Mouse (Mus musculus) right cerebral cortex, adult 2 months (tissue): ENCODE measurements around the gene Pcmt1.
A peak's percentile ranks its signal among the peaks of the same experiment; 100 is the strongest.

Source experiments
- DNase-seq, 2 experiments: peaks; one replicate each; pipeline ENCODE4 v3.0.0; 2021 to 2022; ENCODE audit warnings: low spot score in 2 of 2

The Pcmt1 gene

GRCm38 (mm10) chr10:7589592-7590233 is 91.2 kb downstream of the Pcmt1 start, which contains the start of gene Lrp11:
Gene Lrp11 (plus strand): TSS chr10:7589800.
- peak; percentile 87 for DNase-seq

- no peak for DNase-seq
Measured at GRCm38 (mm10) chr10:7586771-7587170, 94.2 kb downstream of the Pcmt1 start.

GRCm38 (mm10) chr10:7582891-7583557 is 97.9 kb downstream of the Pcmt1 start:
- no peak for DNase-seq

GRCm38 (mm10) chr10:7582157-7582890 is 98.6 kb downstream of the Pcmt1 start:
- DNase-seq: no peak

- DNase-seq: no peak
Measured at GRCm38 (mm10) chr10:7581401-7581800, 99.5 kb downstream of the Pcmt1 start.
